Mouse (Mus musculus): Measurements from ENCODE around the gene Celf5. TPM values are rescaled to one million over a fixed set of nuclear protein-coding genes. Genes with fewer than 3 reads are reported as not detected.

The Celf5 gene
- total and polyA plus RNA-seq, 3 experiments = 0.08 to 0.38 TPM; not detected in 1

DNA sequence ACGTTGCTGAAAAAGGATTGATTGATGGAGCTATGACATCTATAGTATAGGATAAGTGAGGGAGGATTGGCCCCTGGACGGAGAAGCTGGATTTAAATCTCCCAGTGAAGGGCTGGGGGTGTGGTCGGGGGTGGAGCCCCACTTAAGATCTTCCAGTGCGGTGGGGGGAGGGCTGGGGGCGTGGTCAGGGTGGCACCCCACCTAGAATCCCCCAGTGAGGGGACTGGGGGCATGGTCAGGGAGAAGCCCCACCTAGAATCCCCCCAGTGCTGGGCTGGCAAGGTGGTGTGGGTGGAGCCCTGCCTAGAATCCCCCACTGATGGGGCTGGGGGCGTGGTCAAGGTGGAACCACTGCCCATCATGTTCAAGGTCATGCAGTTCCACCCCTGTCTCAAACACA lies 24.6 kb upstream of the Celf5 start:
- H3K9me3 ChIP-seq (replicated peaks; ENCODE audit: insufficient read depth, low read length) = no peaks in the 10 kb centered on the region
- no peak for TF ChIP-seq MAX (IDR thresholded peaks at IDR 0.05; ENCODE audit: low read length)
- TF ChIP-seq USF2 (IDR thresholded peaks at IDR 0.05; ENCODE audit: borderline replicate concordance in 1 of 2, insufficient read depth in 1 of 2, low read depth in 1 of 2, low read length in 2 of 2) = no peak
- no peak for TF ChIP-seq USF1 (IDR thresholded peaks at IDR 0.05; ENCODE audit: low read depth, low read length)
- TF ChIP-seq NRF1 (IDR thresholded peaks at IDR 0.05; ENCODE audit: insufficient read depth, low read depth, low read length, poor library complexity, severe bottlenecking) = no peak
- TF ChIP-seq POLR2A (IDR thresholded peaks at IDR 0.05; ENCODE audit: control insufficient read depth in 1 of 2, insufficient read depth in 1 of 2, low read depth in 1 of 2, low read length in 2 of 2, poor library complexity in 1 of 2) = no peak
- TF ChIP-seq MXI1 (IDR thresholded peaks at IDR 0.05; ENCODE audit: low read depth, low read length) = no peak
- no peak for TF ChIP-seq ZKSCAN1 (IDR thresholded peaks at IDR 0.05; ENCODE audit: low read depth, low read length)
- TF ChIP-seq TBP (IDR thresholded peaks at IDR 0.05; ENCODE audit: low read depth, low read length) = no peak
- no peak for TF ChIP-seq ZNF384 (IDR thresholded peaks at IDR 0.05; ENCODE audit: low read depth, low read length)
- TF ChIP-seq HCFC1 (IDR thresholded peaks at IDR 0.05; ENCODE audit: low read depth, low read length) = no peak
- TF ChIP-seq BHLHE40 (IDR thresholded peaks at IDR 0.05; ENCODE audit: borderline replicate concordance, low read depth, low read length) = no peak
- TF ChIP-seq RCOR1 (IDR thresholded peaks at IDR 0.05; ENCODE audit: low read depth, low read length) = no peak
- no peak for TF ChIP-seq POLR2AphosphoS5 (IDR thresholded peaks at IDR 0.05; ENCODE audit: borderline replicate concordance, low read depth, low read length)
- no peak for TF ChIP-seq E2F4 (IDR thresholded peaks at IDR 0.05; ENCODE audit: borderline replicate concordance, low read depth, low read length)
- no peak for TF ChIP-seq NELFE (IDR thresholded peaks at IDR 0.05; ENCODE audit: low read depth, low read length)
- no peak for TF ChIP-seq CHD1 (IDR thresholded peaks at IDR 0.05; ENCODE audit: low read depth, low read length)
- no peak for TF ChIP-seq TCF12 (IDR thresholded peaks at IDR 0.05; ENCODE audit: low read depth, low read length)
- no peak for TF ChIP-seq TAL1 (IDR thresholded peaks at IDR 0.05; ENCODE audit: low read length)
- no peaks in the 10 kb centered on the region for H3K4me1 ChIP-seq (ENCODE audit: control insufficient read depth in 1 of 2, insufficient read depth in 2 of 2, low read length in 2 of 2)
- H3K79me2 ChIP-seq (ENCODE audit: control insufficient read depth, insufficient read depth, low read length, poor library complexity) = no peaks in the 10 kb centered on the region
- H3K27ac ChIP-seq (ENCODE audit: control insufficient read depth, low read depth, low read length) = no peak overlapping the region
- no peaks in the 10 kb centered on the region for H3K27me3 ChIP-seq (ENCODE audit: control insufficient read depth in 1 of 2, insufficient read depth in 2 of 2, low read length in 2 of 2)
- no peak for DNase-seq (ENCODE audit: low read depth, low spot score)
- H3K36me3 ChIP-seq (ENCODE audit: control insufficient read depth in 1 of 2, insufficient read depth in 2 of 2, low read length in 2 of 2) = no peaks in the 10 kb centered on the region; a peak in 1 of 4 replicates
- H3K9ac ChIP-seq (ENCODE audit: control insufficient read depth, low read depth, low read length, poor library complexity, severe bottlenecking) = no peak overlapping the region
- H3K4me3 ChIP-seq (ENCODE audit: control insufficient read depth in 1 of 2, insufficient read depth in 1 of 2, low read depth in 2 of 2, low read length in 2 of 2) = no peak overlapping the region

DNA sequence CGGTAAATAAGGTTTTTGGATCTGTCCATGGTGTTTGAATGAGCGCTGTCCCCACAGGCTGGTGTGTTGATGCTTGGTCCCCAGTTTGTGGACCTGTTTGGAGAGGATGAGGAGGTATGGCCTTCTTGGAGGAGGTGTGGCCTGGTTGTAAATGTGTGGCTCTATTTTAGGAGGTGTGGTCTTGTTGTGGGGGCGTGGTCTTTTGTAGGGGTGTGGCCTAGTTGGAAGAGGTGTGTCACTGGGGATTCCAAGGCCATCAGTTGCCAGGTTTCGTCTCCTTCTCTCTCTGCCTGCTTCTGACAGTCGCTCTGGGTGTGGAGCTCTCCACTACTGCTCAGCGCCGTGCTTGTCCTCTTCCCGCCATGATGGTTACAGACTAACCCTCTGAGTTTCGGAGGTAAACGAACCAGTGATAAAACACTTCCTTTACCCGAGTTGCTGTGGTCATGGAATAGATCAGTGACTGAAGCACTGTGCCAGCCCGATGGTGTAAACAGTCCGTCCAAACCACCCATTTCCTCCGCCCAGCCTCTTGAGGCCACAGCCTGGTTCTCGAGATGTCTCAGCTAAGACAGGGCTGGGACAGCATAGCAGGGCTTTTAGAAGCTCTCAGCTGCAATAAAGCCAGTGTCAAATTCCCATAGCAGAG lies 22.6 kb upstream of the Celf5 start:
- Histone ChIP-seq H3K27ac (ENCODE audit: control insufficient read depth, low read depth, low read length) (no peak overlapping the region), H3K79me2 (ENCODE audit: control insufficient read depth, insufficient read depth, low read length, poor library complexity) (no peaks in the 10 kb centered on the region), H3K9me3 (replicated peaks; ENCODE audit: insufficient read depth, low read length) (no peaks in the 10 kb centered on the region), H3K4me3 (ENCODE audit: control insufficient read depth in 1 of 2, insufficient read depth in 1 of 2, low read depth in 2 of 2, low read length in 2 of 2) (no peak overlapping the region), H3K4me1 (ENCODE audit: control insufficient read depth in 1 of 2, insufficient read depth in 2 of 2, low read length in 2 of 2) (no peaks in the 10 kb centered on the region), H3K36me3 (ENCODE audit: control insufficient read depth in 1 of 2, insufficient read depth in 2 of 2, low read length in 2 of 2) (no peaks in the 10 kb centered on the region; a peak in 1 of 4 replicates), H3K27me3 (ENCODE audit: control insufficient read depth in 1 of 2, insufficient read depth in 2 of 2, low read length in 2 of 2) (no peaks in the 10 kb centered on the region), H3K9ac (ENCODE audit: control insufficient read depth, low read depth, low read length, poor library complexity, severe bottlenecking) (no peak overlapping the region)
- DNase-seq (ENCODE audit: low read depth, low spot score) = no peak
- TF ChIP-seq JUND (IDR thresholded peaks at IDR 0.05; ENCODE audit: low read depth, low read length) = no peak
- TF ChIP-seq TBP (IDR thresholded peaks at IDR 0.05; ENCODE audit: low read depth, low read length) = no peak
- no peak for TF ChIP-seq CTCF (IDR thresholded peaks at IDR 0.05 in 2 of 3, conservative IDR thresholded peaks at IDR 0.05 in 1 of 3; ENCODE audit: control insufficient read depth in 1 of 3, insufficient read depth in 1 of 3, low read depth in 2 of 3, low read length in 3 of 3, poor library complexity in 1 of 3, severe bottlenecking in 1 of 3)
